Mouse (Mus musculus): ENCODE measurements around the gene 1700028K03Rik. TPM values are rescaled to one million over a fixed set of nuclear protein-coding genes. Genes with fewer than 3 reads are reported as not detected.
A peak's percentile ranks its signal among the peaks of the same experiment; 100 is the strongest.

Gene 1700028K03Rik
- total and polyA plus RNA-seq, 3 experiments, result 0.23 TPM; not detected in 2

DNA sequence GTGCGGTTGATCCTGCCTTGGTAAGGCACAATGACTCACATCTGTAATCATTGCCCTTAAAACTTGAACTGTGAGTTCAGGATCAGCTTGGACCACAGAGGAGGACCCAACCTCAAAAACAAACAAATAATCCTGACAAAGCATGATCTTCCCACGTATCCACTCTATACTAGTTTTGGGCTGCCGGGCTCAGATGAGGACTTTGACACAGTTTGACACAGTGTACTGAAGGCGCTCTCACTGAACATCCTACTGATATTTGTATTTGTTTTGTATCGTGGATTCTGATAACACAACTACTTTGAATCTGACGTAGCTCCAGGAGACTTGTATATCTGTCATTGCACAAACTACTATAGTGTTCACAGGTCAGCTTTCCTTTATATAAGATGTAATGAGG lies 13.1 kb upstream of the 1700028K03Rik start:
- Histone ChIP-seq H3K4me3 (0 out of 2 replicates have a peak overlapping the region, but pooled peaks have one; percentile 14), H3K4me1 (ENCODE audit: control insufficient read depth, insufficient read depth, low read length) (peaks cover 1% of the 10 kb centered on the region; the same call in 1 of the 2 replicates), H3K79me2 (replicated peaks; ENCODE audit: control insufficient read depth, insufficient read depth, low read length) (no peaks in the 10 kb centered on the region), H3K36me3 (ENCODE audit: control insufficient read depth, insufficient read depth, low read length) (no peaks in the 10 kb centered on the region), H3K27ac (peak overlapping the region; percentile 45), H3K9ac (ENCODE audit: low read depth, low read length) (no peak overlapping the region), H3K27me3 (ENCODE audit: control insufficient read depth, insufficient read depth, low read length) (no peaks in the 10 kb centered on the region)
- DNase-seq, result no peak
- WGBS, result 84% methylated on average over 6 of the region's 6 CpGs
- intact Hi-C loops (cut with DNase I), result no loop called here
- no peak for TF ChIP-seq POLR2A (IDR thresholded peaks at IDR 0.05; ENCODE audit: insufficient read depth, low read depth, low read length)
- no peak for TF ChIP-seq EP300 (IDR thresholded peaks at IDR 0.05; ENCODE audit: insufficient read depth, low read depth, low read length)
- no peak for TF ChIP-seq CTCF (IDR thresholded peaks at IDR 0.05)

DNA sequence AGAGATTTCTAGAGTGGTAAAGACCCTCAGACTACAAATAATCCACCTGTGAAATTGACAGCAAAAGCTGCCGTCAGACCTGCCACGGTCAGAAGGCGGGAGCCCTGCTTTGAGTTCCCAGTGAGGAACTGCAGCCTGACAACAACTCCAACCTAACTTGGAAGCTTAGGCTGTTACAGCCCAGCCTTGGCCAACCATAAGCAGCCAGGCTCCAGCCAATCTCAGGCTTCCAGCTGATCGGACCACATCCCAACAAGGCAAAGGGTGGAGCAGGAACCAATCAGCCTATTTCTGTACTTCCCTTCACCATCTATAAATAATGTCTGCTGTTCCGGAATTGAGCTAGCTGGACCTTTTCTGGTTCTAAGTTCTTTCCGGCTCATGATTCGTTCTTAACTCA lies 12.6 kb upstream of the 1700028K03Rik start:
- peak overlapping the region; percentile 14; the same call in 1 of the 2 replicates for H3K4me3 ChIP-seq
- H3K27ac ChIP-seq, result peak overlapping the region; percentile 48
- intact Hi-C loops (cut with DNase I), result no loop called here
- 22% methylated on average over 7 of the region's 7 CpGs for WGBS
- no peaks in the 10 kb centered on the region for H3K36me3 ChIP-seq (ENCODE audit: control insufficient read depth, insufficient read depth, low read length)
- H3K4me1 ChIP-seq (ENCODE audit: control insufficient read depth, insufficient read depth, low read length), result peaks cover 1% of the 10 kb centered on the region; the same call in 1 of the 2 replicates
- TF ChIP-seq POLR2A (IDR thresholded peaks at IDR 0.05; ENCODE audit: insufficient read depth, low read depth, low read length) (peak; percentile 66), EP300 (IDR thresholded peaks at IDR 0.05; ENCODE audit: insufficient read depth, low read depth, low read length) (no peak), CTCF (IDR thresholded peaks at IDR 0.05) (no peak)
- H3K9ac ChIP-seq (ENCODE audit: low read depth, low read length), result no peak overlapping the region
- peak; percentile 34 to 47 for DNase-seq
- H3K79me2 ChIP-seq (replicated peaks; ENCODE audit: control insufficient read depth, insufficient read depth, low read length), result no peaks in the 10 kb centered on the region
- no peaks in the 10 kb centered on the region for H3K27me3 ChIP-seq (ENCODE audit: control insufficient read depth, insufficient read depth, low read length)

DNA sequence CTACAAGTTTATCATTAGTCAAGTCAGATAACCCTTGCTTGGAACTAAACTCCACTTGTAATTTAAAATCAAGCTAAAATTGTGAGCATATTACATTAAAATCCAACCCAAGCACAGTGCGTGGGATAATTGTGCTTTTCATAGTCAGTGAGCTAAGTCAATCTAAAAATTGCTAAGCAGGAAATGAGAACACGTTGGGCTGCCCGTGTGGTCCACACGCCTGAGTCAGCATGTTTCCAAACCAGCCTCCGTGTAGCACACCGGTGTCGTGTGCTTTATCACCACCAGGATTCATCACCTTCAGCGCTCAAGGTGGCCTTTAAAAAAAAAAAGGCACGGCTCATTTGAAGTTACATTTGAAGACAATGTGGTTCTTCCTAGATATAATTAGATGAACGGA lies 10.2 kb upstream of the 1700028K03Rik start:
- no peak overlapping the region for H3K27ac ChIP-seq
- 57% methylated on average over 10 of the region's 10 CpGs for WGBS
- H3K36me3 ChIP-seq (ENCODE audit: control insufficient read depth, insufficient read depth, low read length), result no peaks in the 10 kb centered on the region
- intact Hi-C loops (cut with DNase I), result no loop called here
- TF ChIP-seq CTCF (IDR thresholded peaks at IDR 0.05) (no peak), POLR2A (IDR thresholded peaks at IDR 0.05; ENCODE audit: insufficient read depth, low read depth, low read length) (no peak), EP300 (IDR thresholded peaks at IDR 0.05; ENCODE audit: insufficient read depth, low read depth, low read length) (no peak)
- no peaks in the 10 kb centered on the region for H3K79me2 ChIP-seq (replicated peaks; ENCODE audit: control insufficient read depth, insufficient read depth, low read length)
- H3K4me1 ChIP-seq (ENCODE audit: control insufficient read depth, insufficient read depth, low read length), result peaks cover 1% of the 10 kb centered on the region; the same call in 1 of the 2 replicates
- no peaks in the 10 kb centered on the region for H3K27me3 ChIP-seq (ENCODE audit: control insufficient read depth, insufficient read depth, low read length)
- DNase-seq, result no peak
- no peak overlapping the region for H3K4me3 ChIP-seq
- H3K9ac ChIP-seq (ENCODE audit: low read depth, low read length), result no peak overlapping the region

DNA sequence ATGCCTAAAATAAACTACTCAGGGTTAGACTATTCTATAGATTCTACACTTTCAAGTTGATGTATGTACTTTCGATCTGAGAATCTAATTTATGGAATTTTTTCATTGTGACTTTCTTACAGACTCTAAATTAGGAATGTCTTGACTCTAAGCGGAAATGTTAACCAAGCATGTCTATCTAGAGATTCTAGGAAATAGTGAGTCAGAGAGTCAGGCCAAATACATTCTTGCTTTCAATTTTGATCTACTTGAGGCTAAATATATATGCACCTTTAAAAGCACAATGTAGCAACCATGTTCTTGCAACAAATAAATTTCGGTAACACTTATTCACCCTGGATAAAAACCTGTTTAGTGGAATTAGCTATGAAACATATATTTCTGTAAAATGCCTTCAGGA lies 5.7 kb upstream of the 1700028K03Rik start:
- Histone ChIP-seq H3K9ac (ENCODE audit: low read depth, low read length) (no peak overlapping the region), H3K79me2 (replicated peaks; ENCODE audit: control insufficient read depth, insufficient read depth, low read length) (no peaks in the 10 kb centered on the region), H3K4me3 (no peak overlapping the region), H3K27me3 (ENCODE audit: control insufficient read depth, insufficient read depth, low read length) (no peaks in the 10 kb centered on the region), H3K27ac (no peak overlapping the region), H3K36me3 (ENCODE audit: control insufficient read depth, insufficient read depth, low read length) (no peaks in the 10 kb centered on the region), H3K4me1 (ENCODE audit: control insufficient read depth, insufficient read depth, low read length) (no peaks in the 10 kb centered on the region)
- TF ChIP-seq CTCF (IDR thresholded peaks at IDR 0.05) (no peak), EP300 (IDR thresholded peaks at IDR 0.05; ENCODE audit: insufficient read depth, low read depth, low read length) (no peak), POLR2A (IDR thresholded peaks at IDR 0.05; ENCODE audit: insufficient read depth, low read depth, low read length) (no peak)
- intact Hi-C loops (cut with DNase I), result no loop called here
- DNase-seq, result no peak
- WGBS, result 77% methylated on average over 3 of the region's 3 CpGs

DNA sequence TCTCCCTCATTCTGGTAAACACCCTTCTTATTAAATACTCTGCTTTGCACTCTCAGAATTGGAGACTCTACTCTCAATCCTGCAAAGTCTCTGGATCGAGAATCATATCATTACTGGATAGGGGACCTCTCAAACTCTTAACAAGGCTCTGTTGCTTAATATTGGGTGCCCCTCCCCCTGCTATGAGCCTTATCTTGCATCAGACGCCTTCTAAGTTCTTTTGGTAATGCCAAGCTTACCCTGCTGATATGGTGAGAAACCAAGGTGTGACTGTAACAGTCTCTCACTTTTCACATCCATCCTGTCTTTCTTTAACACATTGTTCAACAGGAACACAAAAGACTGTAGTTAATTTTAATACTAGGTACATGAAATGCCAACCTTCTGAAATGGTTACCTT lies 919 bp upstream of the 1700028K03Rik start:
- Histone ChIP-seq H3K79me2 (replicated peaks; ENCODE audit: control insufficient read depth, insufficient read depth, low read length) (no peaks in the 10 kb centered on the region), H3K36me3 (ENCODE audit: control insufficient read depth, insufficient read depth, low read length) (no peaks in the 10 kb centered on the region), H3K4me3 (no peak overlapping the region), H3K4me1 (ENCODE audit: control insufficient read depth, insufficient read depth, low read length) (no peaks in the 10 kb centered on the region), H3K27ac (no peak overlapping the region), H3K9ac (ENCODE audit: low read depth, low read length) (no peak overlapping the region), H3K27me3 (ENCODE audit: control insufficient read depth, insufficient read depth, low read length) (no peaks in the 10 kb centered on the region)
- intact Hi-C loops (cut with DNase I), result no loop called here
- no peak for DNase-seq
- TF ChIP-seq CTCF (IDR thresholded peaks at IDR 0.05) (no peak), POLR2A (IDR thresholded peaks at IDR 0.05; ENCODE audit: insufficient read depth, low read depth, low read length) (no peak), EP300 (IDR thresholded peaks at IDR 0.05; ENCODE audit: insufficient read depth, low read depth, low read length) (no peak)
- WGBS, result 37% methylated on average over 2 of the region's 2 CpGs

DNA sequence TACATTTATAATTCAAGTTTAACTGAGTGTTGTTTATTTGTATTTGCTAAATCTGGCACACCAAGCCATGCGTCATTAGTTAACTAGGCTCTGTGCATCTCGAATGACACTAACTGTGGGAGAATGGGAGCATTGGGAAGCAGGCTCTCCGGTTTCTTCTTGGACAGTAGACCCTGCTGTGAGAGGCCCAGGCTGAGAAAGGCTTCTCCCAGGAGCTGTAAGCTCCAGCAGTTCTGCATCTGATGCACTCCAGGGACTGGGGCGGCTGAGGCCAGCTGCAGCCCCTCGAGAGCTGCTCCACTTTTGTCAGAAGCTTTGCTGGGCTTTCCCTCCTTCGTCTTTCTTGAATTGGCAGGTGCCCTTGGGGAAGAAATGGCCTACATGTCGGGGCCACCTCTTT lies 7.2 kb downstream of the 1700028K03Rik start:
- 51% methylated on average over 7 of the region's 7 CpGs for WGBS
- H3K79me2 ChIP-seq (replicated peaks; ENCODE audit: control insufficient read depth, insufficient read depth, low read length), result no peaks in the 10 kb centered on the region
- peak; percentile 21 to 26 for DNase-seq
- H3K27ac ChIP-seq, result no peak overlapping the region; the same call in 1 of the 2 replicates
- no peaks in the 10 kb centered on the region for H3K36me3 ChIP-seq (ENCODE audit: control insufficient read depth, insufficient read depth, low read length)
- intact Hi-C loops (cut with DNase I), result no loop called here
- no peak overlapping the region for H3K4me3 ChIP-seq
- H3K4me1 ChIP-seq (ENCODE audit: control insufficient read depth, insufficient read depth, low read length), result no peaks in the 10 kb centered on the region; the same call in 1 of the 2 replicates
- H3K27me3 ChIP-seq (ENCODE audit: control insufficient read depth, insufficient read depth, low read length), result no peaks in the 10 kb centered on the region
- TF ChIP-seq CTCF (IDR thresholded peaks at IDR 0.05) (no peak), POLR2A (IDR thresholded peaks at IDR 0.05; ENCODE audit: insufficient read depth, low read depth, low read length) (no peak), EP300 (IDR thresholded peaks at IDR 0.05; ENCODE audit: insufficient read depth, low read depth, low read length) (no peak)
- H3K9ac ChIP-seq (ENCODE audit: low read depth, low read length), result no peak overlapping the region

All from heart, adult 2 months (tissue).